Mouse (Mus musculus): ENCODE data around the gene Map3k19. TPM values are rescaled to one million over a fixed set of nuclear protein-coding genes. Genes with fewer than 3 reads are reported as not detected.

Gene Map3k19
- polyA plus RNA-seq (2017; shearing (Covaris generic)), result 0.11 TPM

GRCm38 (mm10) chr1:127854486-127855222 lies at the start of gene Map3k19:
TSS of gene Map3k19 (minus strand) at chr1:127855031.

GRCm38 (mm10) chr1:127868300-127869261 lies 13.8 kb upstream of the Map3k19 start, which contains the start of gene Rab3gap1:
TSS of gene Rab3gap1 (plus strand) at chr1:127868773.

GRCm38 (mm10) chr1:127773803-127774500 lies 80.9 kb downstream of the Map3k19 start, which contains the start of gene Ccnt2:
TSS of gene Ccnt2 (plus strand) at chr1:127774164.

Other genes starting within 250 kb of the Map3k19 start
- not detected for gene Tmem163, start 175.5 kb downstream of the Map3k19 start, polyA plus RNA-seq (2017; shearing (Covaris generic))
- not detected for gene Acmsd, start 125.6 kb downstream of the Map3k19 start, polyA plus RNA-seq (2017; shearing (Covaris generic))
- 97.3 TPM for gene Ccnt2, start 80.9 kb downstream of the Map3k19 start, polyA plus RNA-seq (2017; shearing (Covaris generic))
- gene Rab3gap1, start 13.7 kb upstream of the Map3k19 start, polyA plus RNA-seq (2017; shearing (Covaris generic)), result 70.7 TPM
- gene Zranb3, start 248.0 kb upstream of the Map3k19 start, polyA plus RNA-seq (2017; shearing (Covaris generic)), result 1.7 TPM
- gene R3hdm1, start 248.3 kb upstream of the Map3k19 start, polyA plus RNA-seq (2017; shearing (Covaris generic)), result 78.7 TPM

All from naive thymus-derived CD4-positive, alpha-beta T cell, adult 5 months (primary cell).